10 mouse cellular contexts compared by ENCODE assay signal in the genomic region with DNA sequence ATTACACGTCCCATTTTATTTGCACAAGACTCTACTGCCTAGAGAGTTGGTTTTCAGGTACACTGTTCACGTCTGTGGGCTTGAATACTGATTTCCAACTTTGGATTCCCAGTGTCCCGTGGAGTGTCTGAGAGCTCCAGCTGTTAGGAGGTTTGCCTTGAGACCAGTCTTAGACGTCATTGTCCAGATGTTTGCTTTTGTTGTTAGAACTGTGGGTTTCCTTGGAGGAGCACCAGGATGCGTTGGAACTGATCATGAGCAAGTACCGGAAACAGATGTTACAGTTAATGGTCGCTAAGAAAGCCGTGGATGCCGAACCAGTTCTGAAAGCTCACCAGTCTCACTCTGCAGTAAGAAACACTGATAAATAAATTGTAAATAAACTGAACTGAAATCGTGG. TPM values are rescaled to one million over a fixed set of nuclear protein-coding genes. Genes with fewer than 3 reads are reported as not detected.
DNase-seq lines count a peak whose midpoint lies in the region; ATAC-seq and TF ChIP-seq lines count a peak whose summit lies in the region.
"Had no signal": no experiment of that assay in that cellular context is flagged by ENCODE, and none has a peak within 500 bp of the region (broad histone marks: within the 10 kb centered on the region; RNA-seq: fewer than 3 reads in every experiment).

No protein-coding gene starts in this region.

- peak; percentile 21 for DNase-seq in kidney, postnatal 0 days (ENCODE audit: low spot score)
- DNase-seq in kidney, postnatal 10 days: no peak
- DNase-seq in NIH3T3 (ENCODE audit: low read depth) (peak; percentile 64), ZHBTc4 (ENCODE audit: low read depth, low spot score) (peak; percentile 28)
- DNase-seq in hindbrain, postnatal 0 days (ENCODE audit: low spot score): no peak
- DNase-seq in stomach, postnatal 0 days (ENCODE audit: low spot score): no peak
- no peak for DNase-seq in frontal cortex, adult 2 months (ENCODE audit: extremely low spot score in 1 of 2, low spot score in 1 of 2)
- DNase-seq: adrenal gland, postnatal 14 days; cerebellum, postnatal 10 days had no signal

- no peak for TF ChIP-seq EP300 in stomach, postnatal 0 days (optimal IDR thresholded peaks at IDR 0.05)

- H3K4me1 ChIP-seq in kidney, postnatal 0 days (replicated peaks; ENCODE audit: insufficient read depth, low read length): no peaks in the 10 kb centered on the region
- peaks cover 5% of the 10 kb centered on the region; the same call in 1 of the 2 replicates for H3K4me1 ChIP-seq in hindbrain, postnatal 0 days (ENCODE audit: insufficient read depth, low read length)
- H3K4me1 ChIP-seq in stomach, postnatal 0 days (replicated peaks; ENCODE audit: control insufficient read depth, insufficient read depth): 0 out of 2 replicates have a peak, but pooled peaks cover 2% of the 10 kb centered on the region

- no peak overlapping the region for H3K9ac ChIP-seq in kidney, postnatal 0 days (ENCODE audit: low read depth, low read length)
- no peak overlapping the region for H3K9ac ChIP-seq in hindbrain, postnatal 0 days (replicated peaks; ENCODE audit: low read length)
- H3K9ac ChIP-seq in stomach, postnatal 0 days (ENCODE audit: low read length): no peak overlapping the region

- H3K9me3 ChIP-seq in kidney, postnatal 0 days (replicated peaks; ENCODE audit: low read length): no peaks in the 10 kb centered on the region
- no peaks in the 10 kb centered on the region for H3K9me3 ChIP-seq in hindbrain, postnatal 0 days (ENCODE audit: low read length)
- H3K9me3 ChIP-seq in stomach, postnatal 0 days (ENCODE audit: control insufficient read depth, low read length): no peaks in the 10 kb centered on the region

- no peak for TF ChIP-seq CTCF in kidney, postnatal 0 days (IDR thresholded peaks at IDR 0.05; ENCODE audit: low read depth)
- no peak for TF ChIP-seq CTCF in hindbrain, postnatal 0 days (IDR thresholded peaks at IDR 0.05; ENCODE audit: low read depth)
- TF ChIP-seq CTCF in stomach, postnatal 0 days (IDR thresholded peaks at IDR 0.05; ENCODE audit: low read depth): no peak

- ATAC-seq in kidney, postnatal 0 days (replicated peaks; ENCODE audit: low FRiP score, low read depth): no peak
- ATAC-seq in hindbrain, postnatal 0 days: no peak
- no peak for ATAC-seq in stomach, postnatal 0 days (ENCODE audit: low FRiP score, low TSS enrichment)

- 62% methylated on average over 10 of the region's 10 CpGs for WGBS in kidney, postnatal 0 days
- WGBS in hindbrain, postnatal 0 days: 81% methylated on average over 10 of the region's 10 CpGs
- WGBS in stomach, postnatal 0 days: 62% methylated on average over 10 of the region's 10 CpGs

- peaks cover 24% of the 10 kb centered on the region for H3K36me3 ChIP-seq in kidney, postnatal 0 days (ENCODE audit: insufficient read depth, low read length)
- peaks cover 24% of the 10 kb centered on the region for H3K36me3 ChIP-seq in hindbrain, postnatal 0 days (ENCODE audit: insufficient read depth, low read length)
- H3K36me3 ChIP-seq in stomach, postnatal 0 days (ENCODE audit: control insufficient read depth, insufficient read depth, low read length): peaks cover 19% of the 10 kb centered on the region

- peak overlapping the region; percentile 47; the same call in 1 of the 2 replicates for H3K27ac ChIP-seq in kidney, postnatal 0 days
- no peak overlapping the region for H3K27ac ChIP-seq in hindbrain, postnatal 0 days
- H3K27ac ChIP-seq in stomach, postnatal 0 days (replicated peaks): no peak overlapping the region

- H3K4me2 ChIP-seq in kidney, postnatal 0 days (ENCODE audit: low read length): no peak overlapping the region
- peak overlapping the region; percentile 69; the same call in 1 of the 2 replicates for H3K4me2 ChIP-seq in hindbrain, postnatal 0 days (ENCODE audit: low read depth, low read length)
- no peak overlapping the region for H3K4me2 ChIP-seq in stomach, postnatal 0 days (replicated peaks; ENCODE audit: low read depth)

- no peak overlapping the region for H3K4me3 ChIP-seq in kidney, postnatal 0 days (replicated peaks; ENCODE audit: low read depth, low read length)
- no peak overlapping the region for H3K4me3 ChIP-seq in hindbrain, postnatal 0 days (ENCODE audit: low read length)
- no peak overlapping the region for H3K4me3 ChIP-seq in stomach, postnatal 0 days (ENCODE audit: low read depth, low read length)

- no peaks in the 10 kb centered on the region for H3K27me3 ChIP-seq in kidney, postnatal 0 days (ENCODE audit: insufficient read depth, low read length)
- H3K27me3 ChIP-seq in hindbrain, postnatal 0 days (ENCODE audit: insufficient read depth, low read length): no peaks in the 10 kb centered on the region
- H3K27me3 ChIP-seq in stomach, postnatal 0 days (ENCODE audit: control insufficient read depth, insufficient read depth, low read length): no peaks in the 10 kb centered on the region

RNA-seq across cellular contexts. Expression of a gene that starts 1.5 kb away (rescaled TPM):
- polyA plus RNA-seq in kidney, postnatal 0 days (2015; fragmentation: Nextera tagmentation; extraction: Ambion mirVana): 54.4 and 59.5 TPM in 2 replicates
- total RNA-seq in hindbrain, postnatal 0 days (2014; rRNA removed): 25.9 and 30.8 TPM in 2 replicates
- polyA plus RNA-seq in hindbrain, postnatal 0 days (2015; fragmentation: Nextera tagmentation; extraction: Ambion mirVana): 43.5 and 45.7 TPM in 2 replicates
- polyA plus RNA-seq in stomach, postnatal 0 days (2015; fragmentation: Nextera tagmentation; extraction: Ambion mirVana): 45.2 and 49.6 TPM in 2 replicates
- polyA plus RNA-seq in frontal cortex, adult 2 months (2012; rRNA removed): 34.4 and 36.9 TPM in 2 replicates

RNA-seq across cellular contexts. Expression of a gene that starts 23.2 kb away (rescaled TPM):
- polyA plus RNA-seq in kidney, postnatal 0 days (2015; fragmentation: Nextera tagmentation; extraction: Ambion mirVana): 239 and 269 TPM in 2 replicates
- total RNA-seq in hindbrain, postnatal 0 days (2014; rRNA removed): 215 and 224 TPM in 2 replicates
- polyA plus RNA-seq in hindbrain, postnatal 0 days (2015; fragmentation: Nextera tagmentation; extraction: Ambion mirVana): 277 TPM in 2 replicates
- polyA plus RNA-seq in stomach, postnatal 0 days (2015; fragmentation: Nextera tagmentation; extraction: Ambion mirVana): 142 and 148 TPM in 2 replicates
- polyA plus RNA-seq in frontal cortex, adult 2 months (2012; rRNA removed): 88.3 and 91.6 TPM in 2 replicates

RNA-seq across cellular contexts. Expression of a gene that starts 33.1 kb away (rescaled TPM):
- 0.05 TPM in 1 of 2 replicates, not detected in the other for polyA plus RNA-seq in kidney, postnatal 0 days (2015; fragmentation: Nextera tagmentation; extraction: Ambion mirVana)
- not detected in 2 replicates for total RNA-seq in hindbrain, postnatal 0 days (2014; rRNA removed)
- not detected in 2 replicates for polyA plus RNA-seq in hindbrain, postnatal 0 days (2015; fragmentation: Nextera tagmentation; extraction: Ambion mirVana)
- not detected in 2 replicates for polyA plus RNA-seq in stomach, postnatal 0 days (2015; fragmentation: Nextera tagmentation; extraction: Ambion mirVana)
- 0.04 TPM in 1 of 2 replicates, not detected in the other for polyA plus RNA-seq in frontal cortex, adult 2 months (2012; rRNA removed)
- total RNA-seq: layer of hippocampus, postnatal 25 days had no signal

Comparison
In these comparisons a context has a peak if more than half of its experiments do, and no peak if none do; other contexts are left out.
1. DNase-seq: peak in kidney, postnatal 0 days (single experiment), NIH3T3 (single experiment) and ZHBTc4 (single experiment); none in kidney, postnatal 10 days (single experiment), hindbrain, postnatal 0 days (single experiment), stomach, postnatal 0 days (single experiment) and frontal cortex, adult 2 months (0 of 2).